Mouse (Mus musculus): ENCODE results near the gene Gm20388.

- no peak for TF ChIP-seq EP300 (IDR thresholded peaks at IDR 0.05; ENCODE audit: low read depth)
- TF ChIP-seq CTCF (IDR thresholded peaks at IDR 0.05; ENCODE audit: low read depth) = 0 out of 2 replicates have a peak, but pooled peaks have one; percentile 4
These were observed 3818.6 kb downstream of the Gm20388 start for GRCm38 (mm10) chr8:123729055-123729785.

All from liver, embryonic 14.5 days (tissue).